In the genomic region with DNA sequence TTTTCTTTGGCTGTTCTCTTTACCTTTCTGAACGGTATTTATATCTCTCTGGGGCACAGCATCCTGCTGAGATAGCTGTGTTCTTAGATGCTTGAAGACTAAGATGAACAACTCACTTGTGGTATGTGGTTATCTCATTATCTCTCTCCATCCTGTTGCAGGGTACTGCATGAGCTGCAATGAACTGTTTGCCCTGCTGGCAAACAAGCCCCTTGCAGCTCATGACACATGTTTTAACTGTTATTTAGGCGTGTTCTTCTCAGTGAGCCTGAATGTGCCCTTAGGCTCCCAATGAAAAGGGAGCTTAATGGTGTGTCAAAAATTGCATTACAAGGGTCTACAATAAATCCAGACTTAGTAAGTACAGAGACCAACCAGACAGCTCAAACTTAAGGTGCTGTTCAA, we compare ENCODE assay signal across 17 mouse cellular contexts.
DNase-seq lines count a peak whose midpoint lies in the region; ATAC-seq and TF ChIP-seq lines count a peak whose summit lies in the region.
"Had no signal": no experiment of that assay in that cellular context is flagged by ENCODE, and none has a peak within 500 bp of the region (broad histone marks: within the 10 kb centered on the region; RNA-seq: fewer than 3 reads in every experiment).

No protein-coding gene starts in this region.

- H3K27me3 ChIP-seq in forebrain, embryonic 13.5 days, result no peaks in the 10 kb centered on the region
- no peaks in the 10 kb centered on the region for H3K27me3 ChIP-seq in forebrain, embryonic 10.5 days (ENCODE audit: poor library complexity, severe bottlenecking)
- H3K27me3 ChIP-seq in thymus, adult 2 months (ENCODE audit: control insufficient read depth, insufficient read depth, low read length), result no peaks in the 10 kb centered on the region
- no peaks in the 10 kb centered on the region for H3K27me3 ChIP-seq in hindbrain, embryonic 16.5 days (replicated peaks; ENCODE audit: control insufficient read depth, insufficient read depth, low read length)
- no peaks in the 10 kb centered on the region for H3K27me3 ChIP-seq in heart, adult 2 months (ENCODE audit: control insufficient read depth, insufficient read depth, low read length)
- H3K27me3 ChIP-seq: kidney, embryonic 15.5 days; limb, embryonic 15.5 days had no signal

- TF ChIP-seq EP300 in heart, adult 2 months (IDR thresholded peaks at IDR 0.05; ENCODE audit: insufficient read depth, low read depth, low read length), result no peak

- H3K4me2 ChIP-seq in forebrain, embryonic 13.5 days, result no peak overlapping the region
- no peak overlapping the region for H3K4me2 ChIP-seq in hindbrain, embryonic 16.5 days (ENCODE audit: low read length)
- H3K4me2 ChIP-seq: kidney, embryonic 15.5 days; limb, embryonic 15.5 days had no signal

- H3K9ac ChIP-seq in forebrain, embryonic 13.5 days, result no peak overlapping the region
- H3K9ac ChIP-seq in hindbrain, embryonic 16.5 days (ENCODE audit: low read depth, low read length), result no peak overlapping the region
- H3K9ac ChIP-seq in heart, adult 2 months (ENCODE audit: low read depth, low read length), result no peak overlapping the region
- H3K9ac ChIP-seq: kidney, embryonic 15.5 days; limb, embryonic 15.5 days had no signal

- no peak for TF ChIP-seq POLR2A in thymus, adult 2 months (IDR thresholded peaks at IDR 0.05; ENCODE audit: control insufficient read depth, extremely low read depth, insufficient read depth, low read length, poor library complexity)
- TF ChIP-seq POLR2A in heart, adult 2 months (IDR thresholded peaks at IDR 0.05; ENCODE audit: insufficient read depth, low read depth, low read length), result no peak

- no peak overlapping the region for H3K4me3 ChIP-seq in forebrain, embryonic 13.5 days
- no peak overlapping the region for H3K4me3 ChIP-seq in forebrain, embryonic 10.5 days
- no peak overlapping the region for H3K4me3 ChIP-seq in thymus, adult 2 months (ENCODE audit: control insufficient read depth, insufficient read depth, low read length)
- H3K4me3 ChIP-seq in hindbrain, embryonic 16.5 days (ENCODE audit: low read length), result no peak overlapping the region
- H3K4me3 ChIP-seq in heart, adult 2 months, result no peak overlapping the region
- H3K4me3 ChIP-seq: erythroblast, embryonic 14.5 days; kidney, embryonic 15.5 days; limb, embryonic 15.5 days; myocyte had no signal

- intact Hi-C loops in heart, adult 2 months (cut with DNase I), result no loop called here

- TF ChIP-seq CTCF in thymus, adult 2 months (IDR thresholded peaks at IDR 0.05; ENCODE audit: borderline replicate concordance, control insufficient read depth, extremely low read depth, insufficient read depth, low read length, poor library complexity), result no peak
- no peak for TF ChIP-seq CTCF in heart, adult 2 months (IDR thresholded peaks at IDR 0.05)

- 0 out of 2 replicates have a peak, but pooled peaks cover 6% of the 10 kb centered on the region for H3K4me1 ChIP-seq in forebrain, embryonic 13.5 days
- peaks cover 21% of the 10 kb centered on the region for H3K4me1 ChIP-seq in forebrain, embryonic 10.5 days
- no peaks in the 10 kb centered on the region for H3K4me1 ChIP-seq in thymus, adult 2 months (replicated peaks; ENCODE audit: control insufficient read depth, insufficient read depth, low read length)
- no peaks in the 10 kb centered on the region for H3K4me1 ChIP-seq in hindbrain, embryonic 16.5 days (ENCODE audit: control insufficient read depth, insufficient read depth, low read depth, low read length)
- H3K4me1 ChIP-seq in heart, adult 2 months (ENCODE audit: control insufficient read depth, insufficient read depth, low read length), result no peaks in the 10 kb centered on the region
- H3K4me1 ChIP-seq: kidney, embryonic 15.5 days; limb, embryonic 15.5 days had no signal

- H3K79me2 ChIP-seq in heart, adult 2 months (replicated peaks; ENCODE audit: control insufficient read depth, insufficient read depth, low read length), result no peaks in the 10 kb centered on the region

- H3K27ac ChIP-seq in forebrain, embryonic 13.5 days, result no peak overlapping the region
- no peak overlapping the region for H3K27ac ChIP-seq in forebrain, embryonic 10.5 days
- no peak overlapping the region for H3K27ac ChIP-seq in thymus, adult 2 months (ENCODE audit: control insufficient read depth, insufficient read depth, low read length)
- no peak overlapping the region for H3K27ac ChIP-seq in hindbrain, embryonic 16.5 days (ENCODE audit: low read depth, low read length)
- no peak overlapping the region for H3K27ac ChIP-seq in heart, adult 2 months
- H3K27ac ChIP-seq: kidney, embryonic 15.5 days; limb, embryonic 15.5 days had no signal

- no peaks in the 10 kb centered on the region for H3K36me3 ChIP-seq in forebrain, embryonic 13.5 days (ENCODE audit: poor library complexity, severe bottlenecking)
- no peaks in the 10 kb centered on the region for H3K36me3 ChIP-seq in forebrain, embryonic 10.5 days (replicated peaks)
- H3K36me3 ChIP-seq in thymus, adult 2 months (ENCODE audit: control insufficient read depth, insufficient read depth, low read length), result no peaks in the 10 kb centered on the region
- no peaks in the 10 kb centered on the region for H3K36me3 ChIP-seq in hindbrain, embryonic 16.5 days (ENCODE audit: control insufficient read depth, insufficient read depth, low read length)
- H3K36me3 ChIP-seq in heart, adult 2 months (ENCODE audit: control insufficient read depth, insufficient read depth, low read length), result no peaks in the 10 kb centered on the region
- H3K36me3 ChIP-seq: kidney, embryonic 15.5 days; limb, embryonic 15.5 days had no signal

- H3K9me3 ChIP-seq in forebrain, embryonic 13.5 days (replicated peaks), result no peaks in the 10 kb centered on the region
- no peaks in the 10 kb centered on the region for H3K9me3 ChIP-seq in forebrain, embryonic 10.5 days
- H3K9me3 ChIP-seq in hindbrain, embryonic 16.5 days (ENCODE audit: control insufficient read depth, low read length), result no peaks in the 10 kb centered on the region
- H3K9me3 ChIP-seq: kidney, embryonic 15.5 days; limb, embryonic 15.5 days had no signal

- 19% methylated on average over 2 of the region's 2 CpGs for WGBS in forebrain, embryonic 13.5 days
- 56% methylated on average over 2 of the region's 2 CpGs for WGBS in forebrain, embryonic 10.5 days
- 34% methylated on average over 2 of the region's 2 CpGs for WGBS in thymus, adult 2 months
- 22% methylated on average over 2 of the region's 2 CpGs for WGBS in hindbrain, embryonic 16.5 days
- 30% methylated on average over 2 of the region's 2 CpGs for WGBS in heart, adult 2 months

- peak; percentile 75; the same call in 1 of the 2 replicates for ATAC-seq in forebrain, embryonic 13.5 days
- peak; percentile 63; the same call in 1 of the 2 replicates for ATAC-seq in hindbrain, embryonic 16.5 days

- DNase-seq in forebrain, embryonic 10.5 days (ENCODE audit: extremely low spot score, low spot score), result no peak
- DNase-seq in thymus, postnatal 14 days, result peak; percentile 3
- DNase-seq in thymus, adult 2 months, result no peak
- DNase-seq in left cerebral cortex, adult 11 months (ENCODE audit: low spot score), result no peak
- DNase-seq in heart, adult 2 months, result no peak
- no peak for DNase-seq in right cerebral cortex, postnatal 14 days
- DNase-seq: cerebellum, adult 9-10 months; gastrocnemius, postnatal 36 days; heart, postnatal 10 days; lung, postnatal 4 days; right cerebral cortex, postnatal 25 days had no signal
